Mouse (Mus musculus) hindbrain, postnatal 0 days (tissue): ENCODE data around the gene Wipf1. TPM values are rescaled to one million over a fixed set of nuclear protein-coding genes. Genes with fewer than 3 reads are reported as not detected.

Source experiments
- ATAC-seq: fragments of 200-750 bp; cut with Nextera tagmentation; 2 replicates; pipeline ENCODE4 v1.8.0; 2017; ENCODE audit warnings: mild to moderate bottlenecking, moderate TSS enrichment, moderate library complexity
- DNase-seq: peaks from one replicate; pipeline ENCODE4 v3.0.0-alpha.2; 2015; ENCODE audit warnings: low spot score
- H3K27ac ChIP-seq: fragments of 300-500 bp; sonication (generic); 2 replicates; pipeline ENCODE4 v1.5.1; 2014; ENCODE audit warnings: mild to moderate bottlenecking
- H3K27me3 ChIP-seq: fragments of 300-500 bp; sonication (generic); 2 replicates; pipeline ENCODE4 v1.6.1; 2014; ENCODE audit warnings: low read length, mixed read lengths; ENCODE audit not compliant: insufficient read depth
- H3K36me3 ChIP-seq: fragments of 300-500 bp; sonication (generic); 2 replicates; pipeline ENCODE4 v1.6.1; 2014; ENCODE audit warnings: low read length, mixed read lengths; ENCODE audit not compliant: insufficient read depth
- H3K4me1 ChIP-seq: fragments of 300-500 bp; sonication (generic); 2 replicates; pipeline ENCODE4 v1.6.1; 2014; ENCODE audit warnings: antibody characterized with exemption, low read length, mixed read lengths; ENCODE audit not compliant: insufficient read depth
- H3K4me2 ChIP-seq: fragments of 300-500 bp; sonication (generic); 2 replicates; pipeline ENCODE4 v1.6.1; 2014; ENCODE audit warnings: low read depth, mild to moderate bottlenecking, low read length, moderate library complexity, mixed read lengths
- H3K4me3 ChIP-seq: fragments of 300-500 bp; sonication (generic); 2 replicates; pipeline ENCODE4 v1.5.1; 2014; ENCODE audit warnings: low read length
- H3K9ac ChIP-seq: fragments of 300-500 bp; sonication (generic); replicated peaks from 2 replicates; pipeline ENCODE4 v1.6.1; 2014; ENCODE audit warnings: mild to moderate bottlenecking, low read length, moderate library complexity, mixed read lengths
- H3K9me3 ChIP-seq: fragments of 300-500 bp; sonication (generic); 2 replicates; pipeline ENCODE4 v1.6.1; 2016; ENCODE audit warnings: low read length, mixed read lengths
- CTCF ChIP-seq: IDR thresholded peaks from 2 replicates; pipeline ENCODE4 v1.5.1; 2016; ENCODE audit warnings: antibody characterized with exemption, control low read depth, low read depth
- WGBS: fragments of 180-500 bp; shearing (Covaris S2); extraction: QIAGEN DNeasy Blood & Tissue Kit; methylation state at CpG from one replicate; pipeline ENCODE4 v1.1.7; 2014; 5-methylcytosine and 5-hydroxymethylcytosine counted together
- polyA plus RNA-seq: library from polyadenylated mRNA; unstranded; fragments of >200 nt; fragmentation: Nextera tagmentation; extraction: Ambion mirVana; gene quantifications from 2 replicates; pipeline ENCODE4 v1.2.1, GENCODE M21; 2015
- total RNA-seq: library from RNA; depleted of rRNA; stranded (reverse); fragments of >200 nt; gene quantifications from 2 replicates; pipeline ENCODE4 v1.2.3, GENCODE M21; 2014

The Wipf1 gene
- total and polyA plus RNA-seq, 2 experiments from 2014 or later = 2.6 to 3.0 TPM

- Histone ChIP-seq H3K9ac (no peak overlapping the region), H3K27ac (no peak overlapping the region), H3K4me2 (no peak overlapping the region), H3K4me1 (no peaks in the 10 kb centered on the region), H3K4me3 (no peak overlapping the region), H3K9me3 (no peaks in the 10 kb centered on the region), H3K36me3 (no peaks in the 10 kb centered on the region), H3K27me3 (no peaks in the 10 kb centered on the region)
- DNase-seq = peak; percentile 32
- WGBS = 63% methylated on average over 21 of the region's 21 CpGs
- peak; percentile 69 for ATAC-seq
- TF ChIP-seq CTCF = no peak
These were observed 100.6 kb downstream of the Wipf1 start for GRCm38 (mm10) chr2:73428803-73429468.

GRCm38 (mm10) chr2:73427293-73427692 is 102.2 kb downstream of the Wipf1 start:
- no peaks in the 10 kb centered on the region for H3K36me3 ChIP-seq
- no peaks in the 10 kb centered on the region for H3K9me3 ChIP-seq
- H3K4me1 ChIP-seq = no peaks in the 10 kb centered on the region
- peak; percentile 56 for TF ChIP-seq CTCF
- H3K4me2 ChIP-seq = no peak overlapping the region
- peak; percentile 50 for DNase-seq
- no peaks in the 10 kb centered on the region for H3K27me3 ChIP-seq
- no peak overlapping the region for H3K27ac ChIP-seq
- no peak for ATAC-seq
- 27% methylated on average over 1 of the region's 1 CpGs for WGBS
- no peak overlapping the region for H3K4me3 ChIP-seq
- H3K9ac ChIP-seq = no peak overlapping the region

GRCm38 (mm10) chr2:73425822-73426221 is 103.7 kb downstream of the Wipf1 start:
- no peaks in the 10 kb centered on the region for H3K4me1 ChIP-seq
- H3K27ac ChIP-seq = no peak overlapping the region
- DNase-seq (no peak), ATAC-seq (no peak)
- no peak for TF ChIP-seq CTCF
- H3K4me3 ChIP-seq = no peak overlapping the region
- WGBS = 90% methylated on average over 14 of the region's 14 CpGs
- H3K27me3 ChIP-seq = no peaks in the 10 kb centered on the region
- no peak overlapping the region for H3K9ac ChIP-seq
- no peak overlapping the region for H3K4me2 ChIP-seq
- H3K9me3 ChIP-seq = no peaks in the 10 kb centered on the region
- H3K36me3 ChIP-seq = no peaks in the 10 kb centered on the region

- no peaks in the 10 kb centered on the region; the same call in 1 of the 2 replicates for H3K4me1 ChIP-seq
- H3K4me2 ChIP-seq = no peak overlapping the region
- H3K36me3 ChIP-seq = no peaks in the 10 kb centered on the region
- H3K27me3 ChIP-seq = no peaks in the 10 kb centered on the region
- no peak for DNase-seq
- H3K4me3 ChIP-seq = no peak overlapping the region
- WGBS = 30% methylated on average over 7 of the region's 7 CpGs
- no peak overlapping the region for H3K9ac ChIP-seq
- TF ChIP-seq CTCF = no peak
- no peaks in the 10 kb centered on the region for H3K9me3 ChIP-seq
- H3K27ac ChIP-seq = no peak overlapping the region
- ATAC-seq = peak; percentile 58; the same call in 1 of the 2 replicates
These were observed 109.8 kb downstream of the Wipf1 start for GRCm38 (mm10) chr2:73419730-73420129.

- no peaks in the 10 kb centered on the region for H3K9me3 ChIP-seq
- ATAC-seq (peak; percentile 53), DNase-seq (peak; percentile 32)
- no peak overlapping the region for H3K9ac ChIP-seq
- no peaks in the 10 kb centered on the region for H3K27me3 ChIP-seq
- peak; percentile 47 for TF ChIP-seq CTCF
- H3K4me3 ChIP-seq = no peak overlapping the region
- 46% methylated on average over 4 of the region's 4 CpGs for WGBS
- no peaks in the 10 kb centered on the region for H3K36me3 ChIP-seq
- no peaks in the 10 kb centered on the region; the same call in 1 of the 2 replicates for H3K4me1 ChIP-seq
- no peak overlapping the region for H3K4me2 ChIP-seq
- no peak overlapping the region for H3K27ac ChIP-seq
These were observed 110.2 kb downstream of the Wipf1 start for GRCm38 (mm10) chr2:73419285-73419684.

GRCm38 (mm10) chr2:73415892-73416291 is 113.6 kb downstream of the Wipf1 start:
- TF ChIP-seq CTCF = no peak
- Histone ChIP-seq H3K9ac (no peak overlapping the region), H3K27ac (no peak overlapping the region), H3K36me3 (no peaks in the 10 kb centered on the region), H3K4me1 (no peaks in the 10 kb centered on the region; the same call in 1 of the 2 replicates), H3K9me3 (no peaks in the 10 kb centered on the region), H3K4me3 (no peak overlapping the region), H3K27me3 (no peaks in the 10 kb centered on the region), H3K4me2 (no peak overlapping the region)
- 66% methylated on average over 5 of the region's 5 CpGs for WGBS
- ATAC-seq = no peak
- no peak for DNase-seq

GRCm38 (mm10) chr2:73410076-73410475 is 119.5 kb downstream of the Wipf1 start:
- WGBS = 95% methylated on average over 8 of the region's 8 CpGs

More at GRCm38 (mm10) chr2:73410076-73410475, 119.5 kb downstream of the Wipf1 start:
- Histone ChIP-seq H3K36me3 (no peaks in the 10 kb centered on the region), H3K4me3 (no peak overlapping the region), H3K4me1 (no peaks in the 10 kb centered on the region), H3K4me2 (no peak overlapping the region), H3K27me3 (no peaks in the 10 kb centered on the region), H3K27ac (no peak overlapping the region), H3K9me3 (no peaks in the 10 kb centered on the region), H3K9ac (no peak overlapping the region)
- TF ChIP-seq CTCF = no peak
- DNase-seq (no peak), ATAC-seq (no peak)
